Mouse (Mus musculus) MEL (cell line): ENCODE measurements around the gene Col25a1. TPM values are rescaled to one million over a fixed set of nuclear protein-coding genes. Genes with fewer than 3 reads are reported as not detected.

Experiments
- DNase-seq: peaks from one replicate; pipeline ENCODE4 v3.0.0; 2011; ENCODE audit warnings: low read depth, low spot score
- H3K27ac ChIP-seq: 2 replicates; pipeline ENCODE4 v1.5.1; 2012; ENCODE audit warnings: low read depth, mild to moderate bottlenecking, control low read depth, low read length, moderate library complexity; ENCODE audit not compliant: control insufficient read depth
- H3K27me3 ChIP-seq, 2 experiments: fragments of 150-350 bp in 1 of 2; sonication (generic) in 1 of 2; 2 replicates each; pipeline ENCODE4 v1.6.1; 2012; ENCODE audit warnings: low read length in 2 of 2, mild to moderate bottlenecking in 2 of 2, improper control_type of control experiment in 1 of 2, moderate library complexity in 1 of 2; ENCODE audit not compliant: insufficient read depth in 2 of 2, control insufficient read depth in 1 of 2
- H3K36me3 ChIP-seq, 2 experiments: 2 replicates each; pipeline ENCODE4 v1.6.1; 2012 to 2014; ENCODE audit warnings: low read length in 2 of 2, improper control_type of control experiment in 1 of 2, inconsistent platforms in 1 of 2, mild to moderate bottlenecking in 1 of 2; ENCODE audit not compliant: insufficient read depth in 2 of 2, control insufficient read depth in 1 of 2
- H3K4me1 ChIP-seq, 2 experiments: fragments of 150-350 bp in 1 of 2; sonication (generic) in 1 of 2; 2 replicates each; pipeline ENCODE4 v1.6.1; 2012; ENCODE audit warnings: low read length in 2 of 2, improper control_type of control experiment in 1 of 2, mild to moderate bottlenecking in 1 of 2; ENCODE audit not compliant: insufficient read depth in 2 of 2, control insufficient read depth in 1 of 2
- H3K4me3 ChIP-seq, 2 experiments: fragments of 150-350 bp in 1 of 2; sonication (generic) in 1 of 2; 2 replicates each; pipeline ENCODE4 v1.5.1; 2012; ENCODE audit warnings: low read depth in 2 of 2, low read length in 2 of 2, mild to moderate bottlenecking in 2 of 2, moderate library complexity in 2 of 2, control low read depth in 1 of 2, improper control_type of control experiment in 1 of 2; ENCODE audit not compliant: control insufficient read depth in 1 of 2, insufficient read depth in 1 of 2
- H3K79me2 ChIP-seq: 2 replicates; pipeline ENCODE4 v1.6.1; 2012; ENCODE audit warnings: mild to moderate bottlenecking, low read length, moderate library complexity; ENCODE audit not compliant: control insufficient read depth, poor library complexity, insufficient read depth
- H3K9ac ChIP-seq: 2 replicates; pipeline ENCODE4 v1.6.1; 2012; ENCODE audit warnings: low read depth, mild to moderate bottlenecking, control low read depth, low read length, moderate library complexity; ENCODE audit not compliant: control insufficient read depth, poor library complexity, severe bottlenecking
- H3K9me3 ChIP-seq: fragments of 150-350 bp; sonication (generic); replicated peaks from 2 replicates; pipeline ENCODE4 v1.6.1; 2012; ENCODE audit warnings: mild to moderate bottlenecking, low read length, improper control_type of control experiment, moderate library complexity; ENCODE audit not compliant: insufficient read depth
- CHD1 ChIP-seq: IDR thresholded peaks from 2 replicates; pipeline ENCODE4 v1.6.1; 2012; ENCODE audit warnings: low read depth, mild to moderate bottlenecking, inconsistent platforms, low read length, improper control_type of control experiment
- CHD2 ChIP-seq: IDR thresholded peaks from 2 replicates; pipeline ENCODE4 v1.6.1; 2011; ENCODE audit warnings: low read length, improper control_type of control experiment
- E2F4 ChIP-seq: IDR thresholded peaks from 2 replicates; pipeline ENCODE4 v1.6.1; 2011; ENCODE audit warnings: low read depth, low read length, improper control_type of control experiment, borderline replicate concordance
- ETS1 ChIP-seq: IDR thresholded peaks from 2 replicates; pipeline ENCODE4 v1.6.1; 2012; ENCODE audit warnings: low read depth, mild to moderate bottlenecking, inconsistent platforms, low read length, improper control_type of control experiment, moderate library complexity
- GABPA ChIP-seq: IDR thresholded peaks from 2 replicates; pipeline ENCODE4 v1.6.1; 2012; ENCODE audit warnings: low read depth, mild to moderate bottlenecking, inconsistent platforms, low read length, improper control_type of control experiment, moderate library complexity
- GATA1 ChIP-seq: IDR thresholded peaks from 2 replicates; pipeline ENCODE4 v1.6.1; 2011; ENCODE audit warnings: low read depth, low read length, improper control_type of control experiment
- KAT2A ChIP-seq: conservative IDR thresholded peaks from 2 replicates; pipeline ENCODE4 v1.6.1; 2012; ENCODE audit warnings: low read depth, low read length, improper control_type of control experiment, inconsistent platforms
- MAX ChIP-seq: IDR thresholded peaks from 2 replicates; pipeline ENCODE4 v1.6.1; 2011; ENCODE audit warnings: low read length, improper control_type of control experiment
- MEF2A ChIP-seq: IDR thresholded peaks from 2 replicates; pipeline ENCODE4 v1.6.1; 2014; ENCODE audit warnings: low read depth, mild to moderate bottlenecking, inconsistent platforms, low read length, improper control_type of control experiment; ENCODE audit not compliant: poor library complexity, insufficient replicate concordance, severe bottlenecking; ENCODE audit errors: extremely low read depth
- NELFE ChIP-seq: IDR thresholded peaks from 2 replicates; pipeline ENCODE4 v1.6.1; 2011; ENCODE audit warnings: low read depth, low read length, improper control_type of control experiment
- POLR2AphosphoS2 ChIP-seq: IDR thresholded peaks from 2 replicates; pipeline ENCODE4 v1.6.1; 2011; ENCODE audit warnings: low read length, improper control_type of control experiment
- RCOR1 ChIP-seq: IDR thresholded peaks from 2 replicates; pipeline ENCODE4 v1.6.1; 2012; ENCODE audit warnings: low read depth, mild to moderate bottlenecking, inconsistent platforms, low read length, improper control_type of control experiment
- TAL1 ChIP-seq: IDR thresholded peaks from 2 replicates; pipeline ENCODE4 v1.6.1; 2012; ENCODE audit warnings: mild to moderate bottlenecking, inconsistent platforms, low read length, moderate library complexity, mixed read lengths
- TBP ChIP-seq: IDR thresholded peaks from 2 replicates; pipeline ENCODE4 v1.8.0; 2011; ENCODE audit warnings: low read depth, low read length, improper control_type of control experiment
- TCF12 ChIP-seq: IDR thresholded peaks from 2 replicates; pipeline ENCODE4 v1.6.1; 2014; ENCODE audit warnings: low read depth, mild to moderate bottlenecking, inconsistent platforms, low read length, improper control_type of control experiment, moderate library complexity
- UBTF ChIP-seq: IDR thresholded peaks from 2 replicates; pipeline ENCODE4 v1.6.1; 2012; ENCODE audit warnings: low read depth, mild to moderate bottlenecking, inconsistent platforms, low read length, improper control_type of control experiment, moderate library complexity, borderline replicate concordance; ENCODE audit not compliant: insufficient read depth
- USF2 ChIP-seq, 2 experiments: IDR thresholded peaks; 2 replicates each; pipeline ENCODE4 v1.6.1; 2011 to 2012; ENCODE audit warnings: improper control_type of control experiment in 2 of 2, low read length in 2 of 2, borderline replicate concordance in 1 of 2, inconsistent platforms in 1 of 2, low read depth in 1 of 2, mild to moderate bottlenecking in 1 of 2; ENCODE audit not compliant: insufficient read depth in 1 of 2
- ZC3H11A ChIP-seq: IDR thresholded peaks from 2 replicates; pipeline ENCODE4 v1.6.1; 2012; ENCODE audit warnings: low read depth, mild to moderate bottlenecking, inconsistent platforms, low read length, improper control_type of control experiment
- ZMIZ1 ChIP-seq: IDR thresholded peaks from 2 replicates; pipeline ENCODE4 v1.6.1; 2012; ENCODE audit warnings: low read depth, mild to moderate bottlenecking, inconsistent platforms, low read length, improper control_type of control experiment, moderate library complexity
- ZNF384 ChIP-seq: IDR thresholded peaks from 2 replicates; pipeline ENCODE4 v1.6.1; 2012; ENCODE audit warnings: low read depth, mild to moderate bottlenecking, inconsistent platforms, low read length, improper control_type of control experiment
- polyA plus RNA-seq, 2 experiments: library from polyadenylated mRNA; stranded (reverse) in 1 of 2; unstranded in 1 of 2; fragments of >175 nt in 1 of 2; fragments of >200 nt in 1 of 2; gene quantifications; 2 replicates each; pipeline versions ENCODE4 v1.2.1 to v1.2.4; 2012; ENCODE audit warnings: low replicate concordance in 2 of 2, low read depth in 1 of 2; ENCODE audit not compliant: insufficient read length in 2 of 2, insufficient read depth in 1 of 2, missing spikeins in 1 of 2
- total RNA-seq: library from RNA; depleted of rRNA; stranded (reverse); fragments of 300-350 nt; gene quantifications from 2 replicates; pipeline ENCODE4 v1.2.3, GENCODE M21; 2012

The Col25a1 gene
- total and polyA plus RNA-seq, 3 experiments: not detected

DNA sequence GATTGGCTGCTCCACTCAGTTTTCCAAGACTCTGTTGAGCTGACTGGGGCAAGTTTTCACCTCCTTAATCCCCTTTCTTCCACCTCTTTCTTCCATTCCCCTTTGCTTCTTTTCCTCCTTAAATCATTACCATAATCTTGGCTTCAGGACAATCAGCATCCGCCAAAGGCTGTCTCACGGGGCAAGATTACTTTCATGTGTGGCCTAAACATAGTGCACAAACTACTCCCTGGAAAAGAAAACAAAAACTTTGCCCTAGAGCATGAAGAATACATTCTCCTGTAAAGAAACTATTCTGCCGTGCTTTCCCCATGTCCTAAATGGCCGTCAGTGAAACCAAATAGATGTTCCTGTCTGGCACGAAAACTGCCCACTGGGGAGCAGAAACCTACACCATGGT, 238.9 kb downstream of the Col25a1 start:
- no peak overlapping the region for H3K4me3 ChIP-seq
- H3K9me3 ChIP-seq: no peaks in the 10 kb centered on the region
- no peak for DNase-seq
- no peaks in the 10 kb centered on the region for H3K79me2 ChIP-seq
- H3K27ac ChIP-seq: no peak overlapping the region
- no peaks in the 10 kb centered on the region for H3K4me1 ChIP-seq
- TF ChIP-seq MEF2A: no peak
- TF ChIP-seq TAL1: no peak
- TF ChIP-seq TCF12: no peak
- TF ChIP-seq MAX: no peak
- no peak for TF ChIP-seq CHD2
- no peak for TF ChIP-seq ZNF384
- TF ChIP-seq POLR2AphosphoS2: no peak
- no peak for TF ChIP-seq GATA1
- no peak for TF ChIP-seq NELFE
- no peak for TF ChIP-seq TBP
- no peak for TF ChIP-seq E2F4
- no peak for TF ChIP-seq GABPA
- no peak for TF ChIP-seq ZC3H11A
- no peak for TF ChIP-seq ETS1
- no peak for TF ChIP-seq ZMIZ1
- TF ChIP-seq USF2 (IDR thresholded peaks at IDR 0.05; ENCODE audit: borderline replicate concordance in 1 of 2, insufficient read depth in 1 of 2, low read depth in 1 of 2, low read length in 2 of 2): no peak
- no peak for TF ChIP-seq RCOR1
- no peak for TF ChIP-seq KAT2A
- H3K9ac ChIP-seq: no peak overlapping the region
- H3K36me3 ChIP-seq: no peaks in the 10 kb centered on the region
- no peaks in the 10 kb centered on the region for H3K27me3 ChIP-seq

DNA sequence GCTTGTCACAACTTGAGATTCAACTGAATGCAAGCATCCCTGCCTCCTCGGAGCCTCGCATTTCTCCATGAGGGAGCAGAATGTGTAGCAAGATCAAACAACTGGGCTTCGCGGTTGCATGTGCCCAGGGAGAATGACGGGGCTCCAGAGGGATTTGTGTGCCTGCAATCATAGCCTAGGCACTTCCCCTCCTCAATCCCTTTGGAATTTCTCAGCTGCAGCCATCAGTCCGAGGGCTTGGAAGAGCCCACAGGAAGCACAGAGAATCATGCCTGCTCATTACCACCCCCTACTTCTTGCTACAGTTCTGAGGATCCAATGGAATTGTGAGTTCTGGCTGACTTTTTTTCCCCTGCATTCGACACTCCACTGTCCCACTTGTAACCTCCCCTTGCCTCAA, 241.8 kb downstream of the Col25a1 start:
- DNase-seq: no peak
- H3K4me1 ChIP-seq: no peaks in the 10 kb centered on the region
- H3K27ac ChIP-seq: no peak overlapping the region
- H3K9ac ChIP-seq: no peak overlapping the region
- no peak overlapping the region for H3K4me3 ChIP-seq
- no peaks in the 10 kb centered on the region for H3K79me2 ChIP-seq
- no peaks in the 10 kb centered on the region for H3K27me3 ChIP-seq
- no peaks in the 10 kb centered on the region for H3K36me3 ChIP-seq
- H3K9me3 ChIP-seq: no peaks in the 10 kb centered on the region
- no peak for TF ChIP-seq ZMIZ1
- no peak for TF ChIP-seq E2F4
- TF ChIP-seq RCOR1: no peak
- TF ChIP-seq UBTF: no peak
- TF ChIP-seq CHD1: no peak
